Mouse (Mus musculus): ENCODE results near the gene Jak1. TPM values are rescaled to one million over a fixed set of nuclear protein-coding genes. Genes with fewer than 3 reads are reported as not detected.

Gene Jak1
- 100 to 1,000 TPM; 122 to 124 TPM for total RNA-seq (2021)

GRCm38 (mm10) chr4:101264741-101265513 is at the start of gene Jak1:
Gene Jak1, minus strand, starts transcription at chr4:101265282.
- intact Hi-C loops (cut with DNase I): loop anchor here (2.0 to 5.0 kb wide), 4 partner anchors 28 to 100 kb away; no protein-coding TSS in a partner anchor
- DNase-seq (ENCODE audit: low spot score in 2 of 2): peak; percentile 97 to 98

- no peak for DNase-seq (ENCODE audit: low spot score in 2 of 2)
- intact Hi-C loops (cut with DNase I): no loop called here
Measured at GRCm38 (mm10) chr4:101312055-101312454, 47.0 kb upstream of the Jak1 start.

- no peak for DNase-seq (ENCODE audit: low spot score in 2 of 2)
- intact Hi-C loops (cut with DNase I): no loop called here
Measured at GRCm38 (mm10) chr4:101308166-101308565, 43.1 kb upstream of the Jak1 start.

DNA sequence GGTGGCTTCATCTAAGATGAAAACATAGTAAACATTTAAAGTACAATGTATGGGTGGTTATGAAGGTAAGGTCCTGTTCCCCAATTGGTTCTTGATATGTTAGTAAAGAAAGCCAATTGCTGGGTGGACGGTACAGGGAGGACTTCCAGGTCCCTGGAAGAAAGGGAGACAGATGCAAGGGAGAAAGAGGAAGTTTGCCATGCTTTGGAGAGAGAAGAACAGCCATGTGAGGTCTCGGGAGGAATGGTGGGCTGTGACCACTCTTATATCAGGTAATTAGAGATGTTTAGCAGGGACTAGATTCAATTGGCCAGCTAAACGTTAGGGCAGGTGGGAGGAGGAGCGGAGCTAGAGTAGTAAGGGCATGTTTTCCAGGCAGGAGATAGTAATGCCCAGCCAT is 42.2 kb upstream of the Jak1 start:
- intact Hi-C loops (cut with DNase I): no loop called here
- no peak for DNase-seq (ENCODE audit: low spot score in 2 of 2)

DNA sequence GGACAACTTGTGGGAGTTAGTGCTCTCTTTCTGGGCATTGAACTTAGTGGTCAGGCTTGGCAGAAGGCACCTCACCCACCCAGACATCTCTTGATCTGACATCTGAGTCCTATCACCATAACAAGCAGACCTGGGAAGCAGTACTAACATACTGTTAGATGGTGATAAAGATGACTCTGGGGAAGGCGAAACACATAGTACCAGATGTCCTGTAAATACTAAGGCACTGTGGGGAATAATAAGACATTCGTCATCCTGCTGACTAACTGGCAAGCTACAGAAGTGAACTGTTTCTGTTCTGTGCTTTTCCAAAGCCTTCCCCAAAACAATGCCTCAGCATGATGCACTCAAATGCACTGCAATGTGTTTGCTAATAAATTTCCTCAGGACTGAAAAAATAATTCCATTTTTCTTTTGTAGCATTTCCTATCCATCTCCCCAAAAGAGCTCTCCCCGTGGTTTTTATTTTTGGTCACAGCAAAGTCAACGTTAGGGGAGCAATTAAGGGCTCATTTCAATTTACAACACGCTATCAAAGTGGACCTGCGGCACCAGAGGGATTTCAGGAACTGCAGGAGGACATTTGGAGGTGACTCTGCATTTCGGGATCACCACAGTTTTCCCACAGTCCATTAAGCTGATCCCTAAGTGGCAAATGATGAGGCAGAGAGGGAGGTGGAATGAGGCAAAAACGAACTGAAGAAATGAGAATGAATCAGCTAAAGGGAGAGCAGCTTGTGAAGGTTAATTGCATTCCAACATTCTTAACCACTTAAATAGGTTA is 41.2 kb upstream of the Jak1 start:
- intact Hi-C loops (cut with DNase I): no loop called here
- DNase-seq (ENCODE audit: low spot score in 2 of 2): peak in 1 of 2 experiments; percentile 47

- intact Hi-C loops (cut with DNase I): no loop called here
- DNase-seq (ENCODE audit: low spot score in 2 of 2): no peak
Measured at GRCm38 (mm10) chr4:101305126-101305525, 40.0 kb upstream of the Jak1 start.

GRCm38 (mm10) chr4:101304114-101304513 is 39.0 kb upstream of the Jak1 start:
- intact Hi-C loops (cut with DNase I): no loop called here
- peak; percentile 15 to 68 for DNase-seq (ENCODE audit: low spot score in 2 of 2)

DNA sequence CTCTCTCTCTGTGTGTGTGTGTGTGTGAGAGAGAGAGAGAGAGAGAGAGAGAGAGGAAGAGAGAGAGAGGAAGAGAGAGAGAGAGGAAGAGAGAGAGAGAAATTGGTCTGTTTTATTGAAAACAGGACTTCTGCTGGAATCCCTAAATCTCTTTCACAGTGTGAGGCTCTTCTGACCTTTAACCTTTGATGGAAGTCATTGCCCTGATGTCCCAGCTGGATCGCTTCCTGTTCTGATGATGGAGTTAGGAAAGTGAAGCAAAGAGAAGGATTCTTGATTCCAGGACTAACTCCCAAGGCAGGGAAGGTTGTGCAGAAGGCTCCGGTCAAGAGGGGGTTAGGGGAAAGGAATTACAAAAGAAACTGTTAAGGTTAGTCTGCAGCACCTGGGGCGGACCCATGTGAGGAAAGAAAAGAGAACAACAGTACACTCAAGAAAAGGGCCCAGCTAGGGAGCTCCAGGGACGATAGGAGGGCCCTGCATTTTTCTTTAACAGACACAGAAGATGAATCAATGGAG is 35.4 kb upstream of the Jak1 start:
- intact Hi-C loops (cut with DNase I): no loop called here
- no peak for DNase-seq (ENCODE audit: low spot score in 2 of 2)

- no peak for DNase-seq (ENCODE audit: low spot score in 2 of 2)
- intact Hi-C loops (cut with DNase I): no loop called here
Measured at GRCm38 (mm10) chr4:101298311-101298990, 33.4 kb upstream of the Jak1 start.

DNA sequence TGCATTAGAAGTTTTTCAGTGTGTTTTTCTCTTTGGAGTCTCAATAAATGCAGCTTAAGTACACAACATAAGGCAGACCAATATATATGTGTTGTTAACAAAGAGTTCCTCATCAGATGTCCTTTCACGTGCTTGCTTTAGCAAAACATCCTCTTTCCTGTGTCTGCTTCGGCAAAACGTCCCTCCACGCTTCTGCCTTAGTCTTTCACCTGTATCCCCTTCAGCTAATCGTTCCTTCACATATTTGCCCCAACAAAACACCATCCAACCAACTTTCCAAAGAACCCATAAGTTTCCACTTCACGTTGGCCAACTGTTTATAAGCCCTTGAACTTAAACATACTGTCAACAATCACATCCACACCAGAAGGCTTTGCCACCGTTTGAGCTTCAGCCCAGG is 31.8 kb upstream of the Jak1 start:
- intact Hi-C loops (cut with DNase I): no loop called here
- no peak for DNase-seq (ENCODE audit: low spot score in 2 of 2)

- no peak for DNase-seq (ENCODE audit: low spot score in 2 of 2)
- intact Hi-C loops (cut with DNase I): no loop called here
Measured at GRCm38 (mm10) chr4:101295788-101296187, 30.7 kb upstream of the Jak1 start.

GRCm38 (mm10) chr4:101293661-101294060 is 28.6 kb upstream of the Jak1 start:
- intact Hi-C loops (cut with DNase I): loop anchor here (2.0 kb wide), 1 partner anchor 29 kb away; the partner anchor contains the start of gene Jak1
- DNase-seq (ENCODE audit: low spot score in 2 of 2): no peak

GRCm38 (mm10) chr4:101292736-101293541 is 27.9 kb upstream of the Jak1 start:
- intact Hi-C loops (cut with DNase I): loop anchor here (2.0 kb wide), 1 partner anchor 28 kb away; the partner anchor contains the start of gene Jak1
- DNase-seq (ENCODE audit: low spot score in 2 of 2): no peak

- intact Hi-C loops (cut with DNase I): loop anchor here (2.0 kb wide), 1 partner anchor 27 kb away; the partner anchor contains the start of gene Jak1
Measured at GRCm38 (mm10) chr4:101292028-101292735, 27.1 kb upstream of the Jak1 start.

GRCm38 (mm10) chr4:101288292-101288691 is 23.2 kb upstream of the Jak1 start:
- no peak for DNase-seq (ENCODE audit: low spot score in 2 of 2)
- intact Hi-C loops (cut with DNase I): no loop called here

More at GRCm38 (mm10) chr4:101292028-101292735, 27.1 kb upstream of the Jak1 start:
- DNase-seq (ENCODE audit: low spot score in 2 of 2): peak; percentile 81 to 90

- intact Hi-C loops (cut with DNase I): no loop called here
Measured at GRCm38 (mm10) chr4:101286562-101286961, 21.5 kb upstream of the Jak1 start.

GRCm38 (mm10) chr4:101285906-101286432 is 20.9 kb upstream of the Jak1 start:
- DNase-seq (ENCODE audit: low spot score in 2 of 2): no peak
- intact Hi-C loops (cut with DNase I): no loop called here

More at GRCm38 (mm10) chr4:101286562-101286961, 21.5 kb upstream of the Jak1 start:
- no peak for DNase-seq (ENCODE audit: low spot score in 2 of 2)

- intact Hi-C loops (cut with DNase I): no loop called here
- no peak for DNase-seq (ENCODE audit: low spot score in 2 of 2)
Measured at GRCm38 (mm10) chr4:101283938-101284337, 18.9 kb upstream of the Jak1 start.

All from left cerebral cortex, postnatal 25 days (tissue).